Mouse (Mus musculus): ENCODE results near the gene Foxp1. TPM values are rescaled to one million over a fixed set of nuclear protein-coding genes. Genes with fewer than 3 reads are reported as not detected.
A peak's percentile ranks its signal among the peaks of the same experiment; 100 is the strongest.

The Foxp1 gene
- polyA plus RNA-seq, 2 experiments, result 101 to 166 TPM

DNA sequence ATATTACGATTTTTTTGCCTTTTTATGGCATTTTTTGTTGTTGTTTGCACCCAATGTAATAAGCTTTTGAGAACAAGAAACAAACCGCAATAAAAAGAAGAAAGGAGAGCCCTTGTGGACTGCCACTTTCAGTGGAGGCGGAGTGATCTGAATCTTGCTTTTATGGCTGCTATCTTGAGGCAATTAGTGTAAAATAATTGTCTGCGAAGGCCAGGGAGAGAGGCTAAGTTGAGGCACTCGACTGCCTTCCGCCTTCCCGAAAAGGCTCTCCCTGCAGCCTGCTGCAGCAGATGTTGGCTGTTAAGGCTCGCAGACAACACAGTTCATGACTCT lies 37.7 kb downstream of the Foxp1 start:
- H3K9ac ChIP-seq (ENCODE audit: low read depth, low read length, severe bottlenecking), result no peak overlapping the region
- WGBS, result 4% methylated on average over 8 of the region's 8 CpGs
- peak overlapping the region; percentile 83 for H3K27ac ChIP-seq (replicated peaks; ENCODE audit: low read depth, low read length)
- H3K4me3 ChIP-seq (replicated peaks; ENCODE audit: low read length), result peak overlapping the region; percentile 10; the same call in 1 of the 2 replicates
- no peaks in the 10 kb centered on the region for H3K27me3 ChIP-seq (ENCODE audit: control insufficient read depth, insufficient read depth, low read length)
- H3K36me3 ChIP-seq (ENCODE audit: control insufficient read depth, insufficient read depth, low read length), result 0 out of 2 replicates have a peak, but pooled peaks cover 4% of the 10 kb centered on the region
- peaks cover 34% of the 10 kb centered on the region for H3K4me1 ChIP-seq (ENCODE audit: control insufficient read depth, insufficient read depth, low read length)
- ATAC-seq (ENCODE audit: low FRiP score, low read depth), result no peak
- H3K9me3 ChIP-seq (ENCODE audit: control insufficient read depth, low read length), result peaks cover 5% of the 10 kb centered on the region; the same call in 1 of the 2 replicates
- no peak for TF ChIP-seq POLR2A (IDR thresholded peaks at IDR 0.05; ENCODE audit: borderline replicate concordance, extremely low read depth, insufficient read depth, insufficient read length)
- DNase-seq (ENCODE audit: low spot score), result no peak
- peak overlapping the region; percentile 46 for H3K4me2 ChIP-seq (replicated peaks; ENCODE audit: low read depth, low read length, severe bottlenecking)

DNA sequence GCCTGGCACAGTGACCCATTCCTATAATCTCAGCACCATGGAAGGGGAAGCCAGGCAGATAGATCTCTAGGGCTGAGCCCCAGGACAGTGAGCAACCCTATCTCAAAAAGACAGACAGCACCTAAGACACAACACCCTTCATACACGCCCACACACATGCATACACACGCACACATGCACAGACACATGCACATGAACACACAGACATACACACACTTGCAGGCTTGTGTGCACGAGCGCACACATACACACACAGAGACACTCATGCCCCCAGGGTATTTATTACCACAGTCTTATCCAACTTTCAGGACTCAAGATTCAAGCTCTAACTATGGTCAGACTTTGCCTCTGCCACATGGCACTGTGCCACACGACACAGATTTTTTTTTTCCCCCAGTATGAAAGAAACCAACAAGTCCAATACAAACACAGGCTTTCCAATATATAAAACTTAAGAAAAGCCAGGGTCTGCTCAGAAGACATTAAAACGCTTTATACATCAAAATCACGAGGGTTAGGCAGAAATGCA lies 38.3 kb downstream of the Foxp1 start:
- DNase-seq (ENCODE audit: low spot score), result peak; percentile 26
- TF ChIP-seq POLR2A (IDR thresholded peaks at IDR 0.05; ENCODE audit: borderline replicate concordance, extremely low read depth, insufficient read depth, insufficient read length), result no peak
- 0 out of 2 replicates have a peak, but pooled peaks have one; percentile 3 for ATAC-seq (ENCODE audit: low FRiP score, low read depth)
- H3K4me2 ChIP-seq (replicated peaks; ENCODE audit: low read depth, low read length, severe bottlenecking), result no peak overlapping the region; the same call in 1 of the 2 replicates
- WGBS, result 36% methylated on average over 7 of the region's 7 CpGs
- no peak overlapping the region for H3K4me3 ChIP-seq (replicated peaks; ENCODE audit: low read length)
- H3K36me3 ChIP-seq (ENCODE audit: control insufficient read depth, insufficient read depth, low read length), result 0 out of 2 replicates have a peak, but pooled peaks cover 4% of the 10 kb centered on the region
- peaks cover 34% of the 10 kb centered on the region for H3K4me1 ChIP-seq (ENCODE audit: control insufficient read depth, insufficient read depth, low read length)
- H3K9ac ChIP-seq (ENCODE audit: low read depth, low read length, severe bottlenecking), result no peak overlapping the region
- peak overlapping the region; percentile 23; the same call in 1 of the 2 replicates for H3K27ac ChIP-seq (replicated peaks; ENCODE audit: low read depth, low read length)
- peaks cover 5% of the 10 kb centered on the region; the same call in 1 of the 2 replicates for H3K9me3 ChIP-seq (ENCODE audit: control insufficient read depth, low read length)
- H3K27me3 ChIP-seq (ENCODE audit: control insufficient read depth, insufficient read depth, low read length), result no peaks in the 10 kb centered on the region

GRCm38 (mm10) chr6:99483556-99483955 lies 39.0 kb downstream of the Foxp1 start:
- H3K9ac ChIP-seq (ENCODE audit: low read depth, low read length, severe bottlenecking), result no peak overlapping the region
- ATAC-seq (ENCODE audit: low FRiP score, low read depth) (no peak), DNase-seq (ENCODE audit: low spot score) (no peak)
- H3K27me3 ChIP-seq (ENCODE audit: control insufficient read depth, insufficient read depth, low read length), result no peaks in the 10 kb centered on the region
- no peak for TF ChIP-seq POLR2A (IDR thresholded peaks at IDR 0.05; ENCODE audit: borderline replicate concordance, extremely low read depth, insufficient read depth, insufficient read length)
- no peak overlapping the region for H3K4me3 ChIP-seq (replicated peaks; ENCODE audit: low read length)
- H3K9me3 ChIP-seq (ENCODE audit: control insufficient read depth, low read length), result peaks cover 5% of the 10 kb centered on the region; the same call in 1 of the 2 replicates
- H3K4me2 ChIP-seq (replicated peaks; ENCODE audit: low read depth, low read length, severe bottlenecking), result 0 out of 2 replicates have a peak overlapping the region, but pooled peaks have one; percentile 0
- WGBS, result 15% methylated on average over 10 of the region's 10 CpGs
- 0 out of 2 replicates have a peak, but pooled peaks cover 4% of the 10 kb centered on the region for H3K36me3 ChIP-seq (ENCODE audit: control insufficient read depth, insufficient read depth, low read length)
- H3K4me1 ChIP-seq (ENCODE audit: control insufficient read depth, insufficient read depth, low read length), result peaks cover 34% of the 10 kb centered on the region
- no peak overlapping the region for H3K27ac ChIP-seq (replicated peaks; ENCODE audit: low read depth, low read length)

DNA sequence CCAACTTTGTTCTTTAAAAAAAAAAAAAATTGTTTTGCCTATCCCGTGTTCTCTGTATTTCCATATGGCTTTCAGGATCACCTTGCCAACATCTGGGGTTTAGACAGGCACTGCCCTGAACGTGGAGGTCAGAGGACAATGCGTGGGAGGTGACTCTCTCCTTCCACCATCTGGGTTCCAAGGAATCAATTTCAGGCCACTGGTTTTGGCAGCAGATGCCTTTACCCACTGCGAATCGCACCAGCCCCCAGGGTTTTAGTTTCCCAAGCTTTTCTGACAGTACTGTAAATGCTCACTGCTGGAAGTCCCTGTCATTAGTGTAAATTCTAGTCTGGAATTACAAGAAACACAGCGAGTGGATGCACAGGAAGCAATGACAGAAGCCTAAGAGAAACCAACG lies 41.0 kb downstream of the Foxp1 start:
- no peak for TF ChIP-seq POLR2A (IDR thresholded peaks at IDR 0.05; ENCODE audit: borderline replicate concordance, extremely low read depth, insufficient read depth, insufficient read length)
- H3K9ac ChIP-seq (ENCODE audit: low read depth, low read length, severe bottlenecking), result no peak overlapping the region
- 35% methylated on average over 7 of the region's 7 CpGs for WGBS
- H3K27ac ChIP-seq (replicated peaks; ENCODE audit: low read depth, low read length), result no peak overlapping the region
- DNase-seq (ENCODE audit: low spot score) (no peak), ATAC-seq (ENCODE audit: low FRiP score, low read depth) (no peak)
- no peak overlapping the region for H3K4me2 ChIP-seq (replicated peaks; ENCODE audit: low read depth, low read length, severe bottlenecking)
- peaks cover 5% of the 10 kb centered on the region; the same call in 1 of the 2 replicates for H3K9me3 ChIP-seq (ENCODE audit: control insufficient read depth, low read length)
- H3K4me1 ChIP-seq (ENCODE audit: control insufficient read depth, insufficient read depth, low read length), result peaks cover 34% of the 10 kb centered on the region
- H3K27me3 ChIP-seq (ENCODE audit: control insufficient read depth, insufficient read depth, low read length), result no peaks in the 10 kb centered on the region
- no peak overlapping the region for H3K4me3 ChIP-seq (replicated peaks; ENCODE audit: low read length)
- H3K36me3 ChIP-seq (ENCODE audit: control insufficient read depth, insufficient read depth, low read length), result 0 out of 2 replicates have a peak, but pooled peaks cover 4% of the 10 kb centered on the region

GRCm38 (mm10) chr6:99478873-99479650 lies 43.5 kb downstream of the Foxp1 start:
- peaks cover 20% of the 10 kb centered on the region for H3K4me1 ChIP-seq (ENCODE audit: control insufficient read depth, insufficient read depth, low read length)
- WGBS, result 88% methylated on average over 13 of the region's 13 CpGs
- no peak overlapping the region for H3K4me3 ChIP-seq (replicated peaks; ENCODE audit: low read length)
- H3K4me2 ChIP-seq (replicated peaks; ENCODE audit: low read depth, low read length, severe bottlenecking), result no peak overlapping the region
- H3K36me3 ChIP-seq (ENCODE audit: control insufficient read depth, insufficient read depth, low read length), result 0 out of 2 replicates have a peak, but pooled peaks cover 4% of the 10 kb centered on the region
- ATAC-seq (ENCODE audit: low FRiP score, low read depth) (no peak), DNase-seq (ENCODE audit: low spot score) (no peak)
- no peaks in the 10 kb centered on the region for H3K27me3 ChIP-seq (ENCODE audit: control insufficient read depth, insufficient read depth, low read length)
- TF ChIP-seq POLR2A (IDR thresholded peaks at IDR 0.05; ENCODE audit: borderline replicate concordance, extremely low read depth, insufficient read depth, insufficient read length), result no peak
- H3K27ac ChIP-seq (replicated peaks; ENCODE audit: low read depth, low read length), result no peak overlapping the region
- no peak overlapping the region for H3K9ac ChIP-seq (ENCODE audit: low read depth, low read length, severe bottlenecking)
- H3K9me3 ChIP-seq (ENCODE audit: control insufficient read depth, low read length), result peaks cover 5% of the 10 kb centered on the region; the same call in 1 of the 2 replicates
